Mouse (Mus musculus) midbrain, postnatal 0 days (tissue): ENCODE data around the gene Chl1. TPM values are rescaled to one million over a fixed set of nuclear protein-coding genes. Genes with fewer than 3 reads are reported as not detected.

Experiments
- ATAC-seq: fragments of 200-750 bp; cut with Nextera tagmentation; 2 replicates; pipeline ENCODE4 v1.8.0; 2017; ENCODE audit warnings: moderate number of reproducible peaks, mild to moderate bottlenecking, moderate TSS enrichment, moderate library complexity; ENCODE audit not compliant: low FRiP score
- DNase-seq: peaks from one replicate; pipeline ENCODE4 v3.0.0-alpha.2; 2015; ENCODE audit warnings: low spot score
- H3K27ac ChIP-seq: fragments of 300-500 bp; sonication (generic); 2 replicates; pipeline ENCODE4 v1.5.1; 2014; ENCODE audit warnings: low read depth, mild to moderate bottlenecking, low read length, mixed read lengths
- H3K27me3 ChIP-seq: fragments of 300-500 bp; sonication (generic); 2 replicates; pipeline ENCODE4 v1.6.1; 2014; ENCODE audit warnings: low read length, control low read depth, mixed read lengths; ENCODE audit not compliant: insufficient read depth
- H3K36me3 ChIP-seq: fragments of 300-500 bp; sonication (generic); 2 replicates; pipeline ENCODE4 v1.6.1; 2014; ENCODE audit warnings: low read length, control low read depth, mixed read lengths; ENCODE audit not compliant: insufficient read depth
- H3K4me1 ChIP-seq: fragments of 300-500 bp; sonication (generic); 2 replicates; pipeline ENCODE4 v1.6.1; 2014; ENCODE audit warnings: mild to moderate bottlenecking, control low read depth, antibody characterized with exemption, low read length, mixed read lengths; ENCODE audit not compliant: insufficient read depth
- H3K4me2 ChIP-seq: fragments of 300-500 bp; sonication (generic); 2 replicates; pipeline ENCODE4 v1.6.1; 2014; ENCODE audit warnings: low read depth, mild to moderate bottlenecking, low read length, mixed read lengths; ENCODE audit not compliant: poor library complexity, severe bottlenecking
- H3K4me3 ChIP-seq: fragments of 300-500 bp; sonication (generic); 2 replicates; pipeline ENCODE4 v1.5.1; 2014; ENCODE audit warnings: low read depth, mild to moderate bottlenecking, low read length, moderate library complexity
- H3K9ac ChIP-seq: fragments of 300-500 bp; sonication (generic); replicated peaks from 2 replicates; pipeline ENCODE4 v1.6.1; 2014; ENCODE audit warnings: mild to moderate bottlenecking, low read length, moderate library complexity, mixed read lengths; ENCODE audit not compliant: poor library complexity, severe bottlenecking
- H3K9me3 ChIP-seq: fragments of 300-500 bp; sonication (generic); 2 replicates; pipeline ENCODE4 v1.6.1; 2016; ENCODE audit warnings: low read length, control low read depth
- CTCF ChIP-seq: IDR thresholded peaks from 2 replicates; pipeline ENCODE4 v1.5.1; 2016; ENCODE audit warnings: antibody characterized with exemption, mild to moderate bottlenecking
- WGBS: fragments of 180-500 bp; shearing (Covaris S2); extraction: QIAGEN DNeasy Blood & Tissue Kit; methylation state at CpG from one replicate; pipeline ENCODE4 v1.1.7; 2014; 5-methylcytosine and 5-hydroxymethylcytosine counted together
- polyA plus RNA-seq: library from polyadenylated mRNA; unstranded; fragments of >200 nt; fragmentation: Nextera tagmentation; extraction: Ambion mirVana; gene quantifications from 2 replicates; pipeline ENCODE4 v1.2.1, GENCODE M21; 2015
- total RNA-seq: library from RNA; depleted of rRNA; stranded (reverse); fragments of >200 nt; gene quantifications from 2 replicates; pipeline ENCODE4 v1.2.3, GENCODE M21; 2014

Gene Chl1
- total and polyA plus RNA-seq, 2 experiments from 2014 or later = 224 to 300 TPM

DNA sequence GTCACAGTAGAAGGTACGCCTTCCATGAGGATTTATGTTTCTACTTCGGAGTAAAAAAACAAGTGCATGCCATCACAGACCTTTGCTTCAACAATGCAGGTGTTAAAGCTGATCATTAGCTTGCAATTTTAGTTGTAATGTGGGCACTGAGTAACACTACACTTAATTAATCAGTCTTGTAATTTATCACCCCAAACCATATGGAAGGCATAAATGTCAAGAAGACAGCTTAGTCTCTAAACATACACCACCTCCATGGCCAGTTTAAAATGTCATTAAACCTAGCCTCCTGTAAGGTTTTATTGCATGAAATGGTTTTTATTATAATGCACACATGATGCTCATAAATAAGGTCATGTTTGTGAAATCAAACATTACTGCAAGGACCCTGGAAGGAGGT is 164.8 kb downstream of the Chl1 start:
- Histone ChIP-seq H3K9me3 (no peaks in the 10 kb centered on the region), H3K36me3 (no peaks in the 10 kb centered on the region; the same call in 1 of the 2 replicates), H3K9ac (no peak overlapping the region), H3K4me1 (no peaks in the 10 kb centered on the region), H3K27ac (no peak overlapping the region), H3K27me3 (no peaks in the 10 kb centered on the region), H3K4me2 (no peak overlapping the region), H3K4me3 (no peak overlapping the region)
- no peak for ATAC-seq
- DNase-seq = no peak
- WGBS = 99% methylated on average over 2 of the region's 2 CpGs
- no peak for TF ChIP-seq CTCF

DNA sequence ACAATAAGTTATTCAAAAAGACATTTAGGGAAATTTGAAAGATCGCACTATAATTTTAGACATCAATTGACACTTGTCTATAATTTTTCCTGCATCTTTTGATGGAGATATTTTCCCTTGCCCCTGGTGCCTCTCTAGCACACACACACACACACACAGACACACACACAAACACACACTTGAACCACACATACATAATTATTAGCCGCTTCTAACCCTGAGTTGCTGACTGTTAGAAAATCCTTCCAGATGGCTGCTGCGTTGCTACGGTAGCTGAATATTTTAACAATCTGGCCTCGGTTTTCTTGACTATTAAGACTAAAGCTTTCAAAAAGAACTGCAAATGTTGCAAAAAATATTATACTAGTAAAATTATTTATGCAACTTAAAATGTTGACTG is 166.3 kb downstream of the Chl1 start:
- WGBS = 35% methylated on average over 5 of the region's 5 CpGs
- Histone ChIP-seq H3K4me2 (no peak overlapping the region), H3K27ac (no peak overlapping the region), H3K9ac (no peak overlapping the region), H3K36me3 (no peaks in the 10 kb centered on the region; the same call in 1 of the 2 replicates), H3K27me3 (no peaks in the 10 kb centered on the region), H3K4me1 (no peaks in the 10 kb centered on the region), H3K9me3 (no peaks in the 10 kb centered on the region), H3K4me3 (no peak overlapping the region)
- DNase-seq = peak; percentile 14
- ATAC-seq = no peak
- TF ChIP-seq CTCF = no peak

GRCm38 (mm10) chr6:103677072-103677471 is 166.7 kb downstream of the Chl1 start:
- ATAC-seq = no peak
- Histone ChIP-seq H3K27me3 (no peaks in the 10 kb centered on the region), H3K4me1 (no peaks in the 10 kb centered on the region), H3K27ac (no peak overlapping the region), H3K4me2 (no peak overlapping the region), H3K4me3 (no peak overlapping the region), H3K9ac (no peak overlapping the region), H3K9me3 (no peaks in the 10 kb centered on the region), H3K36me3 (no peaks in the 10 kb centered on the region)
- WGBS = 91% methylated on average over 1 of the region's 1 CpGs
- no peak for DNase-seq
- no peak for TF ChIP-seq CTCF

GRCm38 (mm10) chr6:103682854-103683574 is 172.6 kb downstream of the Chl1 start:
- H3K4me3 ChIP-seq = no peak overlapping the region
- peak; percentile 83 for ATAC-seq
- H3K4me1 ChIP-seq = no peaks in the 10 kb centered on the region
- H3K9me3 ChIP-seq = no peaks in the 10 kb centered on the region
- peak overlapping the region; percentile 57 for H3K27ac ChIP-seq
- no peak overlapping the region for H3K9ac ChIP-seq
- 12% methylated on average over 8 of the region's 8 CpGs for WGBS
- peak; percentile 95 for TF ChIP-seq CTCF
- peak; percentile 93 for DNase-seq
- H3K4me2 ChIP-seq = no peak overlapping the region
- H3K36me3 ChIP-seq = peaks cover 7% of the 10 kb centered on the region; the same call in 1 of the 2 replicates
- H3K27me3 ChIP-seq = no peaks in the 10 kb centered on the region

DNA sequence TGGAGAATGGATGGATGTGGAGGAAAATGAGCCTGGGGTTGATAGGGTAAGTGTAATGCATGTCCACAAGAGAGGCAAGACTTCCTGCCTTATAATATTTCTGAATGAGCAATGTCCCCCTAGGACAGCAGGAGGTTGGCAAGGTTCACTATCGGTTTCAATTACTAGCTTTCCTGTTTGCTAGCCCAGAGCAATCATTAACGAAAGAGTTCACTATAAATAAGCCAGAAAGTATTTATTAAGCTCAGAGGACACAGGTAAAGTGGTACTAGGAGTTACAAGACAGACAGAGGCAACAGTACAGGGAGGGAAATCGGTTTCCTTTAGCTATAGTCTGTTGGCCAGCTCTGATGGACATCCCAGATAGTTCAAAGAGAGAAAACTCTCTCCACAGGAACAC is 182.1 kb downstream of the Chl1 start:
- WGBS = 75% methylated on average over 3 of the region's 3 CpGs
- no peaks in the 10 kb centered on the region for H3K27me3 ChIP-seq
- H3K4me1 ChIP-seq = no peaks in the 10 kb centered on the region
- no peak for DNase-seq
- ATAC-seq = no peak
- H3K4me2 ChIP-seq = no peak overlapping the region
- TF ChIP-seq CTCF = no peak
- H3K36me3 ChIP-seq = peaks cover 8% of the 10 kb centered on the region; the same call in 1 of the 2 replicates
- no peak overlapping the region for H3K9ac ChIP-seq
- H3K4me3 ChIP-seq = no peak overlapping the region
- H3K27ac ChIP-seq = no peak overlapping the region
- H3K9me3 ChIP-seq = no peaks in the 10 kb centered on the region

- Histone ChIP-seq H3K4me3 (no peak overlapping the region), H3K27ac (no peak overlapping the region), H3K4me1 (no peaks in the 10 kb centered on the region), H3K9ac (no peak overlapping the region), H3K27me3 (no peaks in the 10 kb centered on the region), H3K4me2 (no peak overlapping the region), H3K36me3 (peaks cover 22% of the 10 kb centered on the region), H3K9me3 (no peaks in the 10 kb centered on the region)
- WGBS = 67% methylated on average over 7 of the region's 7 CpGs
- no peak for ATAC-seq
- peak; percentile 81 for TF ChIP-seq CTCF
- peak; percentile 83 for DNase-seq
These were observed 187.1 kb downstream of the Chl1 start for GRCm38 (mm10) chr6:103697349-103698028.
